Mouse (Mus musculus): ENCODE measurements around the gene Olfr1402. TPM values are rescaled to one million over a fixed set of nuclear protein-coding genes. Genes with fewer than 3 reads are reported as not detected.

Gene Olfr1402
- not detected in 4 replicates for total RNA-seq (2023; ENCODE audit: inconsistent age)

GRCm38 (mm10) chr3:97421920-97422319, at the start of gene Olfr1402:
Gene Olfr1402, minus strand, starts transcription at chr3:97422020.

Other genes with a start within 250 kb of the Olfr1402 start
- 62.0 to 74.3 TPM (median 69.9 TPM) in 4 replicates for gene Bcl9, start 124.1 kb downstream of the Olfr1402 start, total RNA-seq (2023; ENCODE audit: inconsistent age)
- 31.1 to 37.7 TPM (median 36.1 TPM) in 4 replicates for gene Chd1l, start 188.2 kb upstream of the Olfr1402 start, total RNA-seq (2023; ENCODE audit: inconsistent age)
- gene Fmo5, start 206.8 kb upstream of the Olfr1402 start, total RNA-seq (2023; ENCODE audit: inconsistent age): 7.7 to 11.7 TPM (median 9.8 TPM) in 4 replicates
- 8.7 to 10.6 TPM (median 9.1 TPM) in 4 replicates for gene Prkab2, start 236.2 kb upstream of the Olfr1402 start, total RNA-seq (2023; ENCODE audit: inconsistent age)

Measured in B cell, adult (primary cell).